In the genomic region with DNA sequence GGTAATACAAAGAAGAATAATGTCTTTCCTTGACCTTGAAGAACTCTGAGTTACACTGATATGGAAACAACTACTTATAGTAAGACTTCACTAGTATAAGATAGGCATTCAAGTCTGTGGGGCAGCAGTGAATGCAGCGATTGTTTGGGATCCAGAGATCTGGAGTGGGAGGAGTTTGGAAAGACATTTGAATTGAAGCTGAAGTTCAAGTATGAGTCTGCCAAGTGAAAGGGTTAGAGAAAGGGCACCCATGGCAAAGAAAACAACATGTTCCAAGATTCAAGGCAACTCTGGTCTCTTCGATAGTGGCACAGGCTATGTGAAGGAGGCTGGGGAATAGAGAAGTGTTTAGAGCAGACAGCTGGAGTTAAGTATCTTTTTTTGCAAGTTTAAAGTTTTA, we compare ENCODE assay signal across 26 mouse cellular contexts.
A peak's percentile ranks its signal among the peaks of the same experiment; 100 is the strongest.
DNase-seq lines count a peak whose midpoint lies in the region; ATAC-seq and TF ChIP-seq lines count a peak whose summit lies in the region.
"Had no signal": no experiment of that assay in that cellular context is flagged by ENCODE, and none has a peak within 500 bp of the region (broad histone marks: within the 10 kb centered on the region; RNA-seq: fewer than 3 reads in every experiment).

No protein-coding gene starts in this region.

- H3K4me1 ChIP-seq in heart, embryonic 13.5 days, result peaks cover 6% of the 10 kb centered on the region
- H3K4me1 ChIP-seq in lung, embryonic 14.5 days (ENCODE audit: insufficient read depth), result 0 out of 2 replicates have a peak, but pooled peaks cover 4% of the 10 kb centered on the region
- H3K4me1 ChIP-seq: heart, embryonic 15.5 days; hindbrain, embryonic 12.5 days; limb, embryonic 13.5 days; liver, embryonic 12.5 days had no signal

- no peak overlapping the region for H3K4me3 ChIP-seq in heart, embryonic 13.5 days
- no peak overlapping the region for H3K4me3 ChIP-seq in lung, embryonic 14.5 days (ENCODE audit: low read depth, low read length)
- H3K4me3 ChIP-seq: heart, embryonic 15.5 days; hindbrain, embryonic 12.5 days; limb, embryonic 13.5 days; liver, embryonic 12.5 days had no signal

- H3K9ac ChIP-seq in heart, embryonic 13.5 days, result no peak overlapping the region
- no peak overlapping the region for H3K9ac ChIP-seq in lung, embryonic 14.5 days
- H3K9ac ChIP-seq: heart, embryonic 15.5 days; hindbrain, embryonic 12.5 days; limb, embryonic 13.5 days; liver, embryonic 12.5 days had no signal

- H3K9me3 ChIP-seq in heart, embryonic 13.5 days, result no peaks in the 10 kb centered on the region
- no peaks in the 10 kb centered on the region for H3K9me3 ChIP-seq in lung, embryonic 14.5 days (ENCODE audit: low read depth, low read length)
- H3K9me3 ChIP-seq: heart, embryonic 15.5 days; hindbrain, embryonic 12.5 days; limb, embryonic 13.5 days; liver, embryonic 12.5 days had no signal

- TF ChIP-seq CTCF in lung, embryonic 14.5 days (IDR thresholded peaks at IDR 0.05; ENCODE audit: low read depth), result no peak

- ATAC-seq in heart, embryonic 13.5 days (ENCODE audit: extremely low read depth, insufficient number of reproducible peaks, low FRiP score, low TSS enrichment), result no peak
- ATAC-seq in lung, embryonic 14.5 days (ENCODE audit: insufficient read depth), result no peak
- ATAC-seq: liver, embryonic 12.5 days; midbrain, embryonic 16.5 days had no signal

- no peaks in the 10 kb centered on the region for H3K36me3 ChIP-seq in heart, embryonic 13.5 days
- no peaks in the 10 kb centered on the region for H3K36me3 ChIP-seq in lung, embryonic 14.5 days (ENCODE audit: insufficient read depth)
- H3K36me3 ChIP-seq: heart, embryonic 15.5 days; hindbrain, embryonic 12.5 days; limb, embryonic 13.5 days; liver, embryonic 12.5 days had no signal

- 52% methylated on average over 2 of the region's 2 CpGs for WGBS in heart, embryonic 13.5 days
- WGBS in lung, embryonic 14.5 days, result 64% methylated on average over 2 of the region's 2 CpGs

- intact Hi-C loops in heart, postnatal 10 days (cut with DNase I), result no loop called here
- intact Hi-C loops in left cerebral cortex, postnatal 14 days (cut with DNase I), result no loop called here
- intact Hi-C loops in left cerebral cortex, postnatal 36 days (cut with DNase I), result no loop called here

- H3K27me3 ChIP-seq in heart, embryonic 13.5 days (replicated peaks), result no peaks in the 10 kb centered on the region
- no peaks in the 10 kb centered on the region for H3K27me3 ChIP-seq in lung, embryonic 14.5 days (ENCODE audit: insufficient read depth, low read length)
- H3K27me3 ChIP-seq: heart, embryonic 15.5 days; liver, embryonic 12.5 days had no signal

- DNase-seq in heart, postnatal 10 days, result no peak
- DNase-seq in lung, embryonic 14.5 days, result peak; percentile 17
- DNase-seq in lung, adult 18-20 months, result no peak
- DNase-seq in adipocyte (ENCODE audit: low spot score), result peak; percentile 58
- DNase-seq in left cerebral cortex, postnatal 14 days (ENCODE audit: low spot score in 2 of 2), result no peak
- no peak for DNase-seq in left cerebral cortex, postnatal 36 days (ENCODE audit: low spot score in 2 of 2)
- DNase-seq: adrenal gland, adult 8-10 months; cerebellum, adult 8-10 months; cerebellum, postnatal 25 days; gastrocnemius, postnatal 14 days; heart, postnatal 36 days; kidney, adult 18-20 months; kidney, postnatal 10 days; layer of hippocampus, adult 9-11 months; lung, adult 2 months; lung, postnatal 14 days; right cerebral cortex, adult 18-20 months; spleen, adult 18-20 months; thymus, adult 2 months; thymus, postnatal 36 days had no signal

- peak overlapping the region; percentile 28; the same call in 1 of the 2 replicates for H3K27ac ChIP-seq in heart, embryonic 13.5 days (replicated peaks)
- H3K27ac ChIP-seq in lung, embryonic 14.5 days (ENCODE audit: low read depth), result no peak overlapping the region
- H3K27ac ChIP-seq: heart, embryonic 15.5 days; hindbrain, embryonic 12.5 days; limb, embryonic 13.5 days; liver, embryonic 12.5 days had no signal

- no peak overlapping the region for H3K4me2 ChIP-seq in heart, embryonic 13.5 days
- no peak overlapping the region for H3K4me2 ChIP-seq in lung, embryonic 14.5 days
- H3K4me2 ChIP-seq: heart, embryonic 15.5 days; hindbrain, embryonic 12.5 days; limb, embryonic 13.5 days; liver, embryonic 12.5 days had no signal

Comparison
In these comparisons a context has a peak if more than half of its experiments do, and no peak if none do; other contexts are left out.
1. DNase-seq: peak in lung, embryonic 14.5 days (single experiment) and adipocyte (single experiment); none in heart, postnatal 10 days (0 of 2), lung, adult 18-20 months (0 of 2), left cerebral cortex, postnatal 14 days (0 of 2) and left cerebral cortex, postnatal 36 days (0 of 2).